Mouse (Mus musculus) layer of hippocampus, adult 9-10 months (tissue): ENCODE results near the gene Hspa8.
A peak's percentile ranks its signal among the peaks of the same experiment; 100 is the strongest.
"Not testable (repeated sequence)": the region's sequence is repeated elsewhere in the genome, so short reads cannot be mapped to it uniquely, and the experiment has no call there.

ENCODE experiments used
- DNase-seq: peaks from one replicate; pipeline ENCODE4 v3.0.0; 2022; ENCODE audit warnings: low spot score

Gene Hspa8

GRCm38 (mm10) chr9:40784374-40784967, 16.3 kb upstream of the Hspa8 start:
- no peak for DNase-seq

- DNase-seq, result no peak
Measured at GRCm38 (mm10) chr9:40785452-40785851, 15.3 kb upstream of the Hspa8 start.

- DNase-seq, result not testable (repeated sequence)
Measured at GRCm38 (mm10) chr9:40786820-40787219, 14.0 kb upstream of the Hspa8 start.

GRCm38 (mm10) chr9:40791864-40792633, 8.7 kb upstream of the Hspa8 start:
- DNase-seq, result no peak

- DNase-seq, result no peak
Measured at GRCm38 (mm10) chr9:40793581-40793980, 7.2 kb upstream of the Hspa8 start.

- DNase-seq, result no peak
Measured at GRCm38 (mm10) chr9:40794251-40794650, 6.5 kb upstream of the Hspa8 start.

- no peak for DNase-seq
Measured at GRCm38 (mm10) chr9:40794926-40795325, 5.9 kb upstream of the Hspa8 start.

GRCm38 (mm10) chr9:40795562-40795961, 5.2 kb upstream of the Hspa8 start:
- DNase-seq, result no peak

- DNase-seq, result no peak
Measured at GRCm38 (mm10) chr9:40796054-40796453, 4.7 kb upstream of the Hspa8 start.

GRCm38 (mm10) chr9:40798247-40798960, 2.4 kb upstream of the Hspa8 start:
- no peak for DNase-seq

- no peak for DNase-seq
Measured at GRCm38 (mm10) chr9:40799112-40799511, 1.7 kb upstream of the Hspa8 start.

- DNase-seq, result no peak
Measured at GRCm38 (mm10) chr9:40799837-40800501, 815 bp upstream of the Hspa8 start.

GRCm38 (mm10) chr9:40801614-40802532, 1.1 kb downstream of the Hspa8 start:
- DNase-seq, result not testable (repeated sequence)

GRCm38 (mm10) chr9:40802533-40802875, 1.7 kb downstream of the Hspa8 start:
- not testable (repeated sequence) for DNase-seq

GRCm38 (mm10) chr9:40804576-40804975, 3.8 kb downstream of the Hspa8 start:
- not testable (repeated sequence) for DNase-seq

- DNase-seq, result peak; percentile 81
Measured at GRCm38 (mm10) chr9:40805263-40805662, 4.5 kb downstream of the Hspa8 start.

- DNase-seq, result no peak
Measured at GRCm38 (mm10) chr9:40806440-40807288, 5.9 kb downstream of the Hspa8 start.

GRCm38 (mm10) chr9:40807289-40807920, 6.6 kb downstream of the Hspa8 start:
- DNase-seq, result no peak

GRCm38 (mm10) chr9:40808061-40808906, 7.5 kb downstream of the Hspa8 start:
- DNase-seq, result no peak
